Mouse (Mus musculus) heart, adult 8-10 months (tissue): ENCODE measurements around the gene Rgs9. TPM values are rescaled to one million over a fixed set of nuclear protein-coding genes. Genes with fewer than 3 reads are reported as not detected.
"Not testable (repeated sequence)": the region's sequence is repeated elsewhere in the genome, so short reads cannot be mapped to it uniquely, and the experiment has no call there.

Experiments used
- DNase-seq: peaks from one replicate; pipeline ENCODE4 v3.0.0; 2022; ENCODE audit warnings: low spot score
- total RNA-seq, 4 experiments: library from RNA; stranded (reverse); gene quantifications; 2 replicates each; pipeline ENCODE4 v1.2.4; 2022

Rgs9 gene
- total RNA-seq = under 1 TPM; 0.09 to 0.34 (median 0.16) TPM

- peak; percentile 78 for DNase-seq
Observed at GRCm38 (mm10) chr11:109297710-109298375, at the start of gene Rgs9. Gene Rgs9 (minus strand): TSS chr11:109298129.

- peak; percentile 83 for DNase-seq
Observed at GRCm38 (mm10) chr11:109347242-109347959, 49.5 kb upstream of the Rgs9 start.

GRCm38 (mm10) chr11:109343991-109344599, 46.2 kb upstream of the Rgs9 start:
- no peak for DNase-seq

GRCm38 (mm10) chr11:109343558-109343957, 45.6 kb upstream of the Rgs9 start:
- no peak for DNase-seq

- not testable (repeated sequence) for DNase-seq
Observed at GRCm38 (mm10) chr11:109342666-109343065, 44.7 kb upstream of the Rgs9 start.

- no peak for DNase-seq
Observed at GRCm38 (mm10) chr11:109340541-109340940, 42.6 kb upstream of the Rgs9 start.

- no peak for DNase-seq
Observed at GRCm38 (mm10) chr11:109339155-109339938, 41.4 kb upstream of the Rgs9 start.

GRCm38 (mm10) chr11:109335890-109336289, 38.0 kb upstream of the Rgs9 start:
- DNase-seq = no peak

- no peak for DNase-seq
Observed at GRCm38 (mm10) chr11:109334773-109335172, 36.8 kb upstream of the Rgs9 start.

- DNase-seq = no peak
Observed at GRCm38 (mm10) chr11:109332722-109333121, 34.8 kb upstream of the Rgs9 start.

GRCm38 (mm10) chr11:109331424-109331824, 33.5 kb upstream of the Rgs9 start:
- DNase-seq = peak; percentile 94

GRCm38 (mm10) chr11:109330706-109331393, 32.9 kb upstream of the Rgs9 start:
- DNase-seq = no peak

GRCm38 (mm10) chr11:109329331-109329730, 31.4 kb upstream of the Rgs9 start:
- DNase-seq = no peak

GRCm38 (mm10) chr11:109327952-109328351, 30.0 kb upstream of the Rgs9 start:
- DNase-seq = no peak

GRCm38 (mm10) chr11:109327381-109327780, 29.5 kb upstream of the Rgs9 start:
- DNase-seq = no peak

GRCm38 (mm10) chr11:109326270-109326669, 28.3 kb upstream of the Rgs9 start:
- no peak for DNase-seq

- DNase-seq = no peak
Observed at GRCm38 (mm10) chr11:109320361-109320933, 22.5 kb upstream of the Rgs9 start.

- no peak for DNase-seq
Observed at GRCm38 (mm10) chr11:109319946-109320345, 22.0 kb upstream of the Rgs9 start.

GRCm38 (mm10) chr11:109319471-109319870, 21.5 kb upstream of the Rgs9 start:
- DNase-seq = no peak

GRCm38 (mm10) chr11:109316921-109317320, 19.0 kb upstream of the Rgs9 start:
- DNase-seq = peak; percentile 41
